Mouse (Mus musculus): Measurements from ENCODE around the gene Lamtor2. TPM values are rescaled to one million over a fixed set of nuclear protein-coding genes. Genes with fewer than 3 reads are reported as not detected.

Gene Lamtor2
- polyA plus RNA-seq, 3 experiments from 2014 or later: 149 to 189 (median 187) TPM

GRCm38 (mm10) chr3:88523027-88523426, 29.8 kb downstream of the Lamtor2 start:
- no peak for ATAC-seq

DNA sequence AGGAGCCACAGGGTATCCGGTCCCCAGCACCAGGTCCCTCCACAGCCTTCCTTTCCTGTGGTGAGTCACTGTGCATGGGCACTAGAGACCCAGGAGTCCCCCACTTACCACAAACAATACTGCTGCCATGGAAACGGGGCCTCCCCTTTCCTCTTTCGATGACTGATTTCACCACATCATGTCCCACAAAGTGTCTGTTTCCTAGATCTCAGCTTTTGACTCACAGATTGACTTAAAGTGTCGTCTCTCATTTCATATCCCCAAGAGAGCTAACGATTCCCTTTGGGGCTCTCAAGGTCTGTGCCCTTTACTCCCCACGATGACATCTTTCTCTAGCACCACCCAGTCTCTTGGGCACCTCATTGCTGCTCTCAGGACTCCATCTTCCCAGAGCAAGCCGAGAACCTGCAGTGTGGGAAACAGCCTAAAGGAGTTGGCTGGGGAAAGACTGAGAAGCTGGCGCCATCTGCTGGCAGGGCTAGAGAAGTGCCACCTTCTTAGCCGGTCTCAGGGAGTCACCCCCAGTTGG, 31.0 kb downstream of the Lamtor2 start:
- ATAC-seq: peak; percentile 82

DNA sequence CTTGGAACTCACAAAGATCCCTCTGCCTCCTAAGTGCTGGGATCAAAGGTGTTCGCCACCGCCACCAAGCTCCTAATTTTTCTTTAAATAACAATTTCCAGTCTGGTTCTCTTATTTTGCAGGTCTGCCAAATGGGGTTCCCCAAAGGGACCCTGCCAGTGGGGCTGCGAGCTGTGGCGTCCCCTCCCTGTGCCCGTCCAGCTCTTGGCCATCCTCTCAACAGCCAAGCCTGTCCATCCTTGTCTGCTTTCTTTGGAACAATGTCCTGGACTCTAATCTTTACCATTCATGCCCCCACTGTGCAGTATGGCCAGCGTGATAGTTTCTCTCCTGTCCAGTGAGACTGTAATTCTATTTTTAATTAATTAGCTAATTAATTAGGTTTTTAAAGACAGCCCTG, 31.7 kb downstream of the Lamtor2 start:
- ATAC-seq: no peak

- no peak for ATAC-seq
Measured at GRCm38 (mm10) chr3:88520078-88520477, 32.8 kb downstream of the Lamtor2 start.

- no peak for ATAC-seq
Measured at GRCm38 (mm10) chr3:88518411-88518810, 34.5 kb downstream of the Lamtor2 start.

GRCm38 (mm10) chr3:88516407-88516806, 36.5 kb downstream of the Lamtor2 start:
- no peak for ATAC-seq

DNA sequence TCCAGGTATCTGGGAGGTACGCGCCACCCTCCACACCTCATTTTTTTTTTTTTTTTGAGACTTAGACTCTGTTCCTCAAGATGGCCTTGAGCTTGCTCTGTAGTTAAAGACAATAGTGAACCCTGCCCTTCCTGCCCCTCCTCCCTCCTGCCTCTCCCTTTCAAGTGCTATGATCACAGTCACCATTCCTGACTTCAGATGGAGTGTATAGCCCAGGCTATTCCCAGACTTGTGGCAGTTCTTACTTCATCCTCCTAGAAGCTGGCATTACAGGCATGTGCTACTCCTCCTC, 37.8 kb downstream of the Lamtor2 start:
- ATAC-seq: no peak

DNA sequence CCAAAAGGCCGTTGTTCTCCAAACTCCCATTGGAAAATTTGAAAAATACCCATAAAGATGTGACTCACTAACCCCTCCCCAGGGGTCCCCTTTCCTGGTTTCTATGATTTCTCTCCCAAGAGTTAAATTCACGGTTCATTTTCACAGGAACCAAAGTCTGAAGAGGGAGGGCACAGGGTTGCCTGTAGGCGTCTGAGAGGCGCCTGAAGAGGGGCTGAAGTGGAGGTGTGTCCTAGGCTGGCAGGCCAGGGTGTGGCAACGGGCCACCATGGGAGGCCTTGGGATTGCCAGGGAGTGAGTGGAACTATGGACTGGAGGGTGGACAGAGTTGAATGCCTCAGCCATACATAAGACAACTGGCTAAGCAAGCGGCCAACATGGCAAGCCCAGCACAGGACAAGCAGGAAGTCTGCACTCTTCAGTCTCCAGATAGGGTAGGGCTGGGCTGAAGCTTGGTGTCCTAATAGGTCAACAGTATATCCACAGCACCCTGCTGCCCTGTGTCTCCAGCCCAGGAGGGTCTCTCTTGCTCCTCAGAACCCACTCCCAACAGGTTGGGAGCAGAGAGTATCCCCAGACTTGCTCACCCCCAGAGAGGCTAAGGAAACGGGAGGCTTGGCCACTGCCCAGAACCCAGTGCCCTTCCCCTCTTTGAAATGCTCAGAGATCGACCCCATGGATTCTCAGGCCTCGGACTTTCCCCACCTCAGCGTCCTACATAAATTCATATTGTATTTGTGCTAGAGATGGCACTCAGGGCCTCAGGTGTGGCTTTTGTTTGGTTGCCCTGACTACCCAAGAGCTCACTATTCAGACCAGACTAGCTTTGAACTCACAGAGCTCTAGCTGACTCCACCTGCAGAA, 38.4 kb downstream of the Lamtor2 start:
- ATAC-seq: no peak

DNA sequence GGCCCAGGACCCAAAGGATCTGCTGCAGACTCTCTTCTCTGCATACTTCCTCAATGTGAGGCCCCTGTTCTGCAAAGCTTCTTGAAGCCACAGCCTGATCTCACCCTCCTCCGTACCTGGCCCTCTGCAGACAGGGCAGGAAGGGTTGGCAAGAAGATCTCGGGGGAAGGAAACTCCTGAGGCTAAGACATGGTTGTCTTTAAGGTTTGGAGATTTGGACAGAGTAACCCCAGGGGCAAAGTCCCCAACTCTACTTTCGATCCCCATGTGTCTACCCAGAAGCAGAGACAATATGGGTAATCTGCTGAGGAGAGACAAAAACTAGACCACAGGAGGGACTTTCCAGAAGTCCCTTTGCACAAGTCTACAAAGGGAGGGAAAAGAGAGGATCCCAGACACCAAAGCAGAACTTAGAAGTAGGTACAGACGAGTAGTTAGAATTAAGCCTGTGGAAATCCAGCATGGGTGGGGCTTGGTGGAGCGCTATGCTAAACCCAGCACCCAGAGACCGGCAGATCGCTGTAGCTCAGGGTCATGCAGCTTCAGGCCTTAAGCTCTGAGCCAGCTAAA, 39.2 kb downstream of the Lamtor2 start:
- ATAC-seq: peak; percentile 8

DNA sequence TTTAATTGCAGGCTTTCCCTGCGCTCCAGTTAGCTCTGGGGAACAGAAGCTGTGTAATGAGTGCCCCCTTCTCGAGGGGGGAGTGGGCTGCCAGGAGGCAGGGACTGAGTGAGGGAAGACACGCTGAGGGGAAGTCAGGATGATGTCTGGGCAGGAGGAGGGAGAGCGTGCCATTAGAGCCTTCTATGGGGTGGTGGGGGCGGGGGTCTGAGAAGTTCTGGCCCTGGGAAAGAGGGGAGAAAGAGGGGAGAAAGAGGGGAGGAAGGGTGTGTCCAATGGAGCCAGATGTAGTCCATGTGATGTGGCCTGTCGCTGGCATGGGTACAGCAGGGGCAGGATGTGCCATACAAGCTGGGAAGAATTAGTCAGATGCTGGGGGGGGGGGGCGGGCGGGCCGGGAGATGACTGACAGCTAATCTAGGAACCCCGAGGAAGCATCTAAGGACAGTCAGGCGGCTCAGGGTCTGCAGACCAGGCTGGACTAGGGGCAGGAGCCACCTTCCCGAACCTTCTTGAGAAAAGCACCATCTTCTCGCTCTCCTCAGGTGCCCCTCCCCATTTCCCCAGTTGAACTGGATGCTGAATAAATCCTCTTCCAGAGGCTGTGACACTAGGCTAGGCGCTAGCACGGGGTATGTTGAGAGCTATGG, 39.9 kb downstream of the Lamtor2 start:
- no peak for ATAC-seq

- no peak for ATAC-seq
Measured at GRCm38 (mm10) chr3:88512141-88512895, 40.6 kb downstream of the Lamtor2 start.

DNA sequence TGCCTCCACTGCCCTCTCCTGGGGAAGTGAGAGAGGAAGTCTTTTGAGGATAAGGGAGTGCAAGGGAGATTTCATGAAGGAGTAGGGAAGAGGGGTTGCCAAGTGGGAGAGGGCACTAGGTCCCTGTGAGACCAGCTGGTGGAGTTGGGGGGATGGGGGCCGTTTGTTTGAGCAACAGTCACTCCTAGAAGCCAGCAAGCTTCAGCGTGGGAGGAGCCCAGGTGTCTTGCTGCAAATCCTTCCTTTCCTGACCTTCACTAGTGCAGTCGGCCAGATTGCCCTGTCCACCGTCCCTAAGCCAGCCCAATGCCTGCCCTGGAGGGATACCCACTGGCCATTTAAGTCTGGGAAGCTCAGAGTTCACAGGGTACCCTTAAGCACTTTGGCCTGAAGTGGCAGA, 41.3 kb downstream of the Lamtor2 start:
- no peak for ATAC-seq

GRCm38 (mm10) chr3:88510421-88511289, 42.2 kb downstream of the Lamtor2 start:
- ATAC-seq: no peak

DNA sequence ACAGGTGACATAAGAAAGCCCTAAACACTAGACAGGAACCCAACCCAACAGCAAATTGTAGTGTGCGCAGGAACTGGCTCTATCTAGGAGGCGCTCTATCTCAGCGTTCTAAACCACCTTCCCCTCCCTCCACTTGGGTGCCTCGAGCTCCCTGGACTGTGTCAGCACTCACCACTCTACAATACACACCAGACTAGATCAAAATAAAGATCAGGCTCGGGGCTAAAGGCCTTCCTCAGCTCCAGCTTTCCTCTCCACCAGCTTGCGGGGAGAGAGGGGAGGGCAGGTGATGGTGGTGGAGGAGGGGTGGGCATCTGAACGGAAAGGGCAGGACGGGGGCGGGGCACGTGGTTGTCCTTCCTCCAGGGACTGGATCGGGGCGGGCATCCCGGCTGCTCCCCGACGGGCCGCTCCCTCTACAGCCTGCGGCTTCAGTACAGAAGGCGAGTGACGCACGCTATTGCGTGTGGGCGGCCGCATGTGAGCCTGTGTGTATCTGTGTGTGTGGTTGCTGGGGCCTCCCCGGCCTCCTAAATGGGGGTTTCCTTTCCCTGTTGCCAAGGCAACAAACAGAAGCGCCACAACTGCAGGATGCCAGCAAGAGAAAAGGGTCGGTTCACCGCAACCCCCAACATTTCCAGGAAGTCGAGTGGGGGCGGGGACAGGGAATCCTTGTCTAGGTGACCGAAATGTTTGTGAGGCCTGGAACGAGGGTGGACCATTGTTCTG, 43.0 kb downstream of the Lamtor2 start, which contains the start of gene Lmna:
TSS of gene Lmna (minus strand) at position 265 of the 729 bp plus-strand sequence.
- ATAC-seq: peak; percentile 89

DNA sequence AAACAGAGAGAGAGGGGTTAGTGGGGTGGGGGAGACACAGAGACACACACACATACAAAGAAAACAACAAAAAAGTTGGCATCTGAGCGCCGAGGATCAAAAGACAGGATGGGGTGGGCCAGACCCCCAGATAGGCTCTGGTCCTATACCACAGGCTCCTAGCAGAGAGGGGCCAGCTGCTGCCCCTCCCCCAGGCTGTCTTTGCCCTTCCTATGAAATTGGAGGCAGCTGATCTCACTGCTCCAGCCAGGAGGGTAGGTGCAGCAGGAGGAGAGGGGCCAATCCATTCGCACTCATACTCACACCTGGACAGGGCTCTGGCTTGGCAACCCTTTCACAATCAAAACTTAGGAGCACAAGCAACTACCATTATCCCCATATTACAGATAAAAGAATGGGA, 43.6 kb downstream of the Lamtor2 start:
- ATAC-seq: no peak

DNA sequence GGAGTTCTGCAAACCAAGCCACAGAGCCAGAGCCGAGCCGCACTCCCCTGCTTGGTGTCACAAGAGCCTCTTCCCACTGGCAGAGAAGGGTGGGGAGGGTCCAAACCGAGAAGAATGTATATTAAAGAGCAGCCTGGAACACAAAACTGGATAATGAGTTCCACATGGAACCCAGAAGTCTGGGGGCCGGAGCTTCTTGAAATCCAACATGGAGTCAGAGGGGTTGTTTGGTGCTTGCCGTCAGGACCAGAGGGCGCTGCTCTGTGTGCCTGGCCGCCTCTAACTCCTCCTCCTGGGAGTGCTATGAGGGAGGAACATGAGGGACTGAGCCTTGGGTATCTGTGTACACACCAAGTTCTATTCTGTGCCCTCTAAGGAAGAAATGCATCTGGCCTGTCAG, 47.1 kb downstream of the Lamtor2 start:
- no peak for ATAC-seq

GRCm38 (mm10) chr3:88505081-88505480, 47.8 kb downstream of the Lamtor2 start:
- ATAC-seq: no peak

DNA sequence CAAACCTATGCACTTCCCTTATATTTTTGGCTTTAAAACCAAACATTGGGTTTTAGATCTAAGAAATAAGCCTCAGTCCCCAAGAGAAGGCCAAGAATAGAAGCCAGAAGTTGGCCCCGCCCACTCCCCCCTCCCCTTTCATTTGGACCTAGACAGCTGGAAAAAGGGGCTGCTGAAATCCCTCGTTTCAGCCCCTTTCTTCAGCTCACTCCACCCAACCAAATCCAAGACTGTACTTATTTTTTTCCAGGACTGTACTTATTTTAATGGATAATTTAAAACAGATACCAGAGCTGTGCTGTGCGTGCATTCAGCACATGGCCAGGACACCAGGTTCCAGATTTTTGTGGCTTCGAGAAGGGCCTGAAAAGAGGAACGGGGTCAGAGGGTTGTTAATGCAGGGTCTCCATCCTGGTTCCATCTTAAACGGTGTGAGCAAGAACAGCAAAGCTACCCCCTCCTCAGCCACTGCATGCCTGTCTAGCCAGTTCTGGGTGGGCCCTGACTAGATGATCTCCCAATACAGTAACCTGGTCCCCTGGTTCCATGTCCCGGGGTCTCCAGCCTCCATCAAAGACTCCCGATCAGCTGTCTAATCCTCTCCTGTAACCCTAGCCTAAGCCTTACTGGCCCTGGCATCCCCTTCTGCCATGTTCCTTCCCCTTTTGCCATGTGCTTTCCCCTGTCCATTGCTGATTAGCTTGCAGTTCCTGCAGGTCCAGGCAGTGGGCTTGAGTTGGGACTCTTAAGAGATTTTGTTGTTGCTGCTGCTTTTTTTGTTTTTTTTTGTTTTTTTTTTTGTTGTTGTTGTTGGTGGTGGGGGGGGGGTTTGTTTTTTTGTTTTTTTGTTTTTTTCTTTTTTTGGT, 48.8 kb downstream of the Lamtor2 start:
- no peak for ATAC-seq

DNA sequence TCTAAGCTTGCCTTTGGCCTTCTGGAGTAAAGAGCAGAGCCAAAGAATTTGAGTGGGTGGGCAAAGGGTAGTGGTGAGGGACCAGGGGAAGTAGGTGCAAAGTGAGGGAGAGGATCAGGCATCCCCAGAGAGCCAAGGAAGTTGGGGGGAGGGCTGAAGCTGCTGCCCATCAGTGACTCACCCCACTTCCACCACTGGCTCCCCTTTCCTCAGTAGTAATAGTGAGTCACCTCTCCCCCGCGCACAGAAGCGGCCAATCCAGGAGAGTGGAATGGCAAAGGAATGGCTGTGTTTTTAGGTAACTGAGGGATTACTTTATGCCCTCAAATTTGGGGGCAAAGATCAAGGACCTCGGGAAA, 49.4 kb downstream of the Lamtor2 start:
- ATAC-seq: no peak

Data from inflammation-experienced regulatory T-cells, adult 6 months (primary cell).